Mouse (Mus musculus): ENCODE data around the gene Calm3. TPM values are rescaled to one million over a fixed set of nuclear protein-coding genes. Genes with fewer than 3 reads are reported as not detected.
"Not testable (repeated sequence)": the region's sequence is repeated elsewhere in the genome, so short reads cannot be mapped to it uniquely, and the experiment has no call there.

Gene Calm3
- polyA plus RNA-seq, 1 experiment: 336 TPM

GRCm38 (mm10) chr7:16959539-16960187, 35.7 kb upstream of the Calm3 start, which contains the start of gene Pnmal1:
Gene Pnmal1, plus strand, starts transcription at chr7:16959679.
- no peaks in the 10 kb centered on the region for H3K27me3 ChIP-seq (ENCODE audit: control insufficient read depth, insufficient read depth, insufficient read length)
- TF ChIP-seq SRF (IDR thresholded peaks at IDR 0.05; ENCODE audit: control insufficient read depth, insufficient read length, low read depth) (no peak), MYOD1 (IDR thresholded peaks at IDR 0.05; ENCODE audit: control insufficient read depth in 1 of 3, insufficient read length in 2 of 3, low read depth in 2 of 3) (no peak), REST (IDR thresholded peaks at IDR 0.05; ENCODE audit: insufficient read depth, insufficient read length) (no peak)
- no peak within 1 kb of the TSS for H3K4me2 ChIP-seq (ENCODE audit: low read depth)
- no peak within 1 kb of the TSS for H3K4me3 ChIP-seq
- no peaks in the 10 kb centered on the region for H3K36me3 ChIP-seq (ENCODE audit: control insufficient read depth, insufficient read depth)
- H3K79me2 ChIP-seq (ENCODE audit: control insufficient read depth, insufficient read depth): no peaks in the 10 kb centered on the region
- no peak within 1 kb of the TSS for H3ac ChIP-seq (ENCODE audit: control insufficient read depth, insufficient read length)

GRCm38 (mm10) chr7:16956410-16957265, 32.7 kb upstream of the Calm3 start:
- H3K4me2 ChIP-seq (ENCODE audit: low read depth): peak overlapping the region; percentile 80
- no peaks in the 10 kb centered on the region for H3K27me3 ChIP-seq (ENCODE audit: control insufficient read depth, insufficient read depth, insufficient read length)

DNA sequence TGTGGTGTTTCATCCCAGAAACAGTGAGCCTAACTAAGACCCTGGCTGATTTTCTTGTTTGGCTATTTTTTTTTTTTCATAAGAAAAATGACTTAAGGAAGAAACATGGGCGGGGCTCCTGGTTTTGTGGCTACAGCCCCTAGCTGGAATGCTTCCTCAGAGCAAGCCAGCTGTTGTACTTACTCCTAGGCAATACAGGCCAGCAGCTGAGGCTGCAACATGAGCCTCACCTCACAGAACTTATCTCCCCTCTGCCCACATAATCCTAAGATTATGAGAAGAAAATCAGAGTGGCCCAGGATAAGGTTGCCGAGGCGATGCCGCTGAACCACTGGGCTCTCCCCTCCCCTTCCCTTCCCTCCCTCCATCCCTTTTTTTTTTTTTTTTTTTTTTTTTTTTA, 31.8 kb upstream of the Calm3 start:
- no peak for TF ChIP-seq E2F4 (IDR thresholded peaks at IDR 0.05; ENCODE audit: insufficient read depth)
- no peak for TF ChIP-seq CEBPB (IDR thresholded peaks at IDR 0.05; ENCODE audit: insufficient read depth, poor library complexity, severe bottlenecking)
- TF ChIP-seq TCF12 (IDR thresholded peaks at IDR 0.05; ENCODE audit: insufficient read depth, poor library complexity, severe bottlenecking): peak; percentile 66
- TF ChIP-seq POLR2AphosphoS2 (IDR thresholded peaks at IDR 0.05; ENCODE audit: insufficient read length, low read depth): no peak
- TF ChIP-seq TCF3 (IDR thresholded peaks at IDR 0.05; ENCODE audit: insufficient read length, low read depth): peak; percentile 70
- no peak for TF ChIP-seq USF1 (IDR thresholded peaks at IDR 0.05; ENCODE audit: low read depth)
- TF ChIP-seq MYOD1 (IDR thresholded peaks at IDR 0.05; ENCODE audit: control insufficient read depth in 1 of 3, insufficient read length in 2 of 3, low read depth in 2 of 3): peak; percentile 60 to 92 (median 89)
- TF ChIP-seq SRF (IDR thresholded peaks at IDR 0.05; ENCODE audit: control insufficient read depth, insufficient read length, low read depth): no peak
- TF ChIP-seq MAX (IDR thresholded peaks at IDR 0.05; ENCODE audit: low read depth): no peak
- no peak for TF ChIP-seq POLR2A (IDR thresholded peaks at IDR 0.05; ENCODE audit: insufficient read length, low read depth)
- TF ChIP-seq MYOG (IDR thresholded peaks at IDR 0.05; ENCODE audit: control insufficient read depth in 1 of 3, insufficient read depth in 1 of 3, insufficient read length in 2 of 3, low read depth in 2 of 3): peak; percentile 21 to 84 (median 58)
- TF ChIP-seq REST (IDR thresholded peaks at IDR 0.05; ENCODE audit: insufficient read depth, insufficient read length): no peak
- Histone ChIP-seq H3K36me3 (ENCODE audit: control insufficient read depth, insufficient read depth) (no peaks in the 10 kb centered on the region), H3K4me3 (no peak overlapping the region), H3K4me2 (ENCODE audit: low read depth) (no peak overlapping the region), H3K79me2 (ENCODE audit: control insufficient read depth, insufficient read depth) (no peaks in the 10 kb centered on the region), H3ac (ENCODE audit: control insufficient read depth, insufficient read length) (no peak overlapping the region), H3K27me3 (ENCODE audit: control insufficient read depth, insufficient read depth, insufficient read length) (no peaks in the 10 kb centered on the region)

More at GRCm38 (mm10) chr7:16956410-16957265, 32.7 kb upstream of the Calm3 start:
- TF ChIP-seq POLR2AphosphoS2 (IDR thresholded peaks at IDR 0.05; ENCODE audit: insufficient read length, low read depth): no peak
- peak; percentile 73 to 76 (median 75) for TF ChIP-seq MYOD1 (IDR thresholded peaks at IDR 0.05; ENCODE audit: control insufficient read depth in 1 of 3, insufficient read length in 2 of 3, low read depth in 2 of 3)
- TF ChIP-seq MYOG (IDR thresholded peaks at IDR 0.05; ENCODE audit: control insufficient read depth in 1 of 3, insufficient read depth in 1 of 3, insufficient read length in 2 of 3, low read depth in 2 of 3): peak; percentile 21 to 80 (median 37)
- Histone ChIP-seq H3ac (ENCODE audit: control insufficient read depth, insufficient read length) (no peak overlapping the region), H3K4me3 (no peak overlapping the region), H3K36me3 (ENCODE audit: control insufficient read depth, insufficient read depth) (no peaks in the 10 kb centered on the region), H3K79me2 (ENCODE audit: control insufficient read depth, insufficient read depth) (no peaks in the 10 kb centered on the region)

- not testable (repeated sequence) for H3K4me3 ChIP-seq; H3ac ChIP-seq (ENCODE audit: control insufficient read depth, insufficient read length); H3K36me3 ChIP-seq (ENCODE audit: control insufficient read depth, insufficient read depth); H3K79me2 ChIP-seq (ENCODE audit: control insufficient read depth, insufficient read depth); H3K4me2 ChIP-seq (ENCODE audit: low read depth); H3K27me3 ChIP-seq (ENCODE audit: control insufficient read depth, insufficient read depth, insufficient read length)
Observed at GRCm38 (mm10) chr7:16953776-16954175, 29.9 kb upstream of the Calm3 start.

DNA sequence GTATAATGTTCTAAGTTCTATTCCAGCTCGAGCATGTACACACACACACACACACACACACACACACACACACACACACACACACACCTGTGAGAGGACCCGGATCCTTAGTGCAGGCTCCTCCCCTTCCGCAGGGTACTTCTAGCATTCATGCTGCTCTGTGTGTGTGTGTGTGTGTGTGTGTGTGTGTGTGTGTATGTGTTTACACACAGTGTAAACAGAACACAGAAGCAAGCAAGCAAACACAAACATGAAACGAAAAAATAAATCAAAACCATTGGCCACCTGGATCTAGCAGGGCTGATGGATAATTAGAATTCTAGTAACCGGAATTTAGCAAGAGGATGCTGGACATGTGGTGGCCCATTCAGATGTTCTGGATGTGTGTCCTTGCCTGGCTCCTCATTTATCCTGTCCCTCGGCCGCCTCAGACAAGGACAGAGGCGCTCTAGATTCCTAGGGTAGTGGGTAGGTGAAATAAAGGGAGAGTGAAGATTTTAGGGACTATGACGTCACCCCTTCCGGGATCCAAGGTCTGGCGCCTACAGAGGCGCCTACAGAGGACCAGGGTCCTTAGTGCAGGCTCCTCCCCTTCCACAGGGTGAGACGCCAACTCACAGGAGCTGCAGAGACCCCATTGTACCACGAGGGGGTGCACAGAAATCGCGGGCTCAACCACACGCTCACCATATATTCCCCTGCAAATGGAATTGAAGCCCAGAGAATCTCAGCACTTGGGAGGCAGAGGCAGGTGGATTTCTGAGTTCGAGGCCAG, 27.1 kb upstream of the Calm3 start:
- TF ChIP-seq POLR2A (IDR thresholded peaks at IDR 0.05; ENCODE audit: insufficient read length, low read depth) (no peak), MAX (IDR thresholded peaks at IDR 0.05; ENCODE audit: low read depth) (no peak), TCF3 (IDR thresholded peaks at IDR 0.05; ENCODE audit: insufficient read length, low read depth) (no peak), SRF (IDR thresholded peaks at IDR 0.05; ENCODE audit: control insufficient read depth, insufficient read length, low read depth) (no peak), CEBPB (IDR thresholded peaks at IDR 0.05; ENCODE audit: insufficient read depth, poor library complexity, severe bottlenecking) (no peak), MYOD1 (IDR thresholded peaks at IDR 0.05; ENCODE audit: control insufficient read depth in 1 of 3, insufficient read length in 2 of 3, low read depth in 2 of 3) (no peak), POLR2AphosphoS2 (IDR thresholded peaks at IDR 0.05; ENCODE audit: insufficient read length, low read depth) (peak; percentile 51)
- Histone ChIP-seq H3K79me2 (ENCODE audit: control insufficient read depth, insufficient read depth) (peaks cover under 1% of the 10 kb centered on the region), H3K36me3 (ENCODE audit: control insufficient read depth, insufficient read depth) (no peaks in the 10 kb centered on the region), H3K4me3 (no peak overlapping the region), H3K27me3 (ENCODE audit: control insufficient read depth, insufficient read depth, insufficient read length) (no peaks in the 10 kb centered on the region), H3ac (ENCODE audit: control insufficient read depth, insufficient read length) (no peak overlapping the region), H3K4me2 (ENCODE audit: low read depth) (peak overlapping the region; percentile 32)
